Mouse (Mus musculus) lung, embryonic 14.5 days (tissue): ENCODE data around the gene Trim26. TPM values are rescaled to one million over a fixed set of nuclear protein-coding genes. Genes with fewer than 3 reads are reported as not detected.
A peak's percentile ranks its signal among the peaks of the same experiment; 100 is the strongest.

Experiments used
- ATAC-seq: fragments of 200-750 bp; cut with Nextera tagmentation; 2 replicates; pipeline ENCODE4 v1.8.0; 2017; ENCODE audit warnings: mild to moderate bottlenecking, moderate TSS enrichment, moderate library complexity; ENCODE audit not compliant: insufficient read depth
- DNase-seq: peaks from one replicate; pipeline ENCODE4 v3.0.0-alpha.2; 2015
- H3K27ac ChIP-seq: fragments of 300-500 bp; sonication (generic); 2 replicates; pipeline ENCODE4 v1.5.1; 2014; ENCODE audit warnings: low read depth, mild to moderate bottlenecking, moderate library complexity
- H3K27me3 ChIP-seq: fragments of 300-500 bp; sonication (generic); 2 replicates; pipeline ENCODE4 v1.6.1; 2014; ENCODE audit warnings: low read length, control low read depth; ENCODE audit not compliant: insufficient read depth
- H3K36me3 ChIP-seq: fragments of 300-500 bp; sonication (generic); 2 replicates; pipeline ENCODE4 v1.6.1; 2014; ENCODE audit warnings: control low read depth; ENCODE audit not compliant: insufficient read depth
- H3K4me1 ChIP-seq: fragments of 300-500 bp; sonication (generic); 2 replicates; pipeline ENCODE4 v1.6.1; 2014; ENCODE audit warnings: antibody characterized with exemption, control low read depth; ENCODE audit not compliant: insufficient read depth
- H3K4me2 ChIP-seq: fragments of 300-500 bp; sonication (generic); 2 replicates; pipeline ENCODE4 v1.6.1; 2014; ENCODE audit warnings: mild to moderate bottlenecking
- H3K4me3 ChIP-seq: fragments of 300-500 bp; sonication (generic); 2 replicates; pipeline ENCODE4 v1.5.1; 2014; ENCODE audit warnings: low read depth, low read length
- H3K9ac ChIP-seq: fragments of 300-500 bp; sonication (generic); 2 replicates; pipeline ENCODE4 v1.6.1; 2014
- H3K9me3 ChIP-seq: fragments of 300-500 bp; sonication (generic); 2 replicates; pipeline ENCODE4 v1.6.1; 2016; ENCODE audit warnings: low read depth, low read length, control low read depth
- CTCF ChIP-seq: IDR thresholded peaks from 2 replicates; pipeline ENCODE4 v1.5.1; 2016; ENCODE audit warnings: antibody characterized with exemption, low read depth
- WGBS: fragments of 180-500 bp; shearing (Covaris S2); extraction: QIAGEN DNeasy Blood & Tissue Kit; methylation state at CpG from one replicate; pipeline ENCODE4 v1.1.7; 2014; 5-methylcytosine and 5-hydroxymethylcytosine counted together
- polyA plus RNA-seq: library from polyadenylated mRNA; unstranded; fragments of >200 nt; fragmentation: Nextera tagmentation; extraction: Ambion mirVana; gene quantifications from 2 replicates; pipeline ENCODE4 v1.2.1, GENCODE M21; 2014

The Trim26 gene
- polyA plus RNA-seq, 1 experiment from 2014 or later: 35.0 TPM

- Histone ChIP-seq H3K27ac (no peak within 1 kb of the TSS), H3K9ac (no peak within 1 kb of the TSS), H3K36me3 (no peaks in the 10 kb centered on the region), H3K9me3 (no peaks in the 10 kb centered on the region), H3K4me3 (no peak within 1 kb of the TSS), H3K4me2 (no peak within 1 kb of the TSS), H3K4me1 (no peaks in the 10 kb centered on the region), H3K27me3 (no peaks in the 10 kb centered on the region)
- ATAC-seq (no peak), DNase-seq (no peak)
- no peak for TF ChIP-seq CTCF
- 54% methylated on average over 6 of the region's 6 CpGs for WGBS
Observed at GRCm38 (mm10) chr17:36897552-36898205, 60.7 kb downstream of the Trim26 start, which contains the start of gene Trim31. TSS of gene Trim31 (plus strand) at chr17:36898118.

GRCm38 (mm10) chr17:36899376-36899775, 62.4 kb downstream of the Trim26 start:
- WGBS: 79% methylated on average over 4 of the region's 4 CpGs
- Histone ChIP-seq H3K27ac (no peak overlapping the region), H3K4me3 (no peak overlapping the region), H3K9me3 (no peaks in the 10 kb centered on the region), H3K27me3 (no peaks in the 10 kb centered on the region), H3K9ac (no peak overlapping the region), H3K4me2 (no peak overlapping the region), H3K36me3 (no peaks in the 10 kb centered on the region), H3K4me1 (no peaks in the 10 kb centered on the region)
- DNase-seq (no peak), ATAC-seq (no peak)
- no peak for TF ChIP-seq CTCF

- no peak overlapping the region for H3K4me3 ChIP-seq
- H3K4me1 ChIP-seq: no peaks in the 10 kb centered on the region
- no peak for TF ChIP-seq CTCF
- H3K27ac ChIP-seq: no peak overlapping the region
- H3K9ac ChIP-seq: no peak overlapping the region
- no peak overlapping the region for H3K4me2 ChIP-seq
- 77% methylated on average over 5 of the region's 5 CpGs for WGBS
- H3K36me3 ChIP-seq: no peaks in the 10 kb centered on the region
- DNase-seq (no peak), ATAC-seq (no peak)
- H3K9me3 ChIP-seq: no peaks in the 10 kb centered on the region
- H3K27me3 ChIP-seq: no peaks in the 10 kb centered on the region
Observed at GRCm38 (mm10) chr17:36900001-36900400, 63.1 kb downstream of the Trim26 start.

GRCm38 (mm10) chr17:36900691-36901090, 63.8 kb downstream of the Trim26 start:
- peak; percentile 28 for DNase-seq
- no peaks in the 10 kb centered on the region for H3K9me3 ChIP-seq
- no peak overlapping the region for H3K9ac ChIP-seq
- no peak overlapping the region for H3K27ac ChIP-seq
- no peaks in the 10 kb centered on the region for H3K4me1 ChIP-seq
- no peaks in the 10 kb centered on the region for H3K27me3 ChIP-seq
- ATAC-seq: no peak
- 27% methylated on average over 1 of the region's 1 CpGs for WGBS
- 0 out of 2 replicates have a peak, but pooled peaks have one; percentile 15 for TF ChIP-seq CTCF
- H3K36me3 ChIP-seq: no peaks in the 10 kb centered on the region
- H3K4me2 ChIP-seq: no peak overlapping the region
- no peak overlapping the region for H3K4me3 ChIP-seq

GRCm38 (mm10) chr17:36903651-36904050, 66.7 kb downstream of the Trim26 start:
- no peaks in the 10 kb centered on the region for H3K36me3 ChIP-seq
- 59% methylated on average over 3 of the region's 3 CpGs for WGBS
- no peak overlapping the region for H3K4me2 ChIP-seq
- ATAC-seq (no peak), DNase-seq (no peak)
- TF ChIP-seq CTCF: no peak
- H3K4me3 ChIP-seq: no peak overlapping the region
- no peak overlapping the region for H3K9ac ChIP-seq
- H3K27ac ChIP-seq: no peak overlapping the region
- no peaks in the 10 kb centered on the region for H3K4me1 ChIP-seq
- no peaks in the 10 kb centered on the region for H3K27me3 ChIP-seq
- H3K9me3 ChIP-seq: no peaks in the 10 kb centered on the region

- Histone ChIP-seq H3K4me1 (no peaks in the 10 kb centered on the region), H3K27me3 (no peaks in the 10 kb centered on the region), H3K27ac (no peak overlapping the region), H3K4me2 (no peak overlapping the region), H3K4me3 (no peak overlapping the region), H3K36me3 (no peaks in the 10 kb centered on the region), H3K9me3 (no peaks in the 10 kb centered on the region), H3K9ac (no peak overlapping the region)
- no peak for TF ChIP-seq CTCF
- 56% methylated on average over 1 of the region's 1 CpGs for WGBS
- DNase-seq (peak; percentile 39), ATAC-seq (peak; percentile 82)
Observed at GRCm38 (mm10) chr17:36908235-36908634, 71.3 kb downstream of the Trim26 start.

Other genes with a start within 250 kb of the Trim26 start
- not detected in 2 replicates for gene H2-M9, start 194.5 kb upstream of the Trim26 start, polyA plus RNA-seq
- gene H2-M1, start 164.9 kb upstream of the Trim26 start, polyA plus RNA-seq: not detected in 2 replicates
- not detected in 2 replicates for gene H2-M10.5, start 64.2 kb upstream of the Trim26 start, polyA plus RNA-seq
- gene H2-M10.6, start 25.0 kb upstream of the Trim26 start, polyA plus RNA-seq: not detected in 2 replicates
- gene Trim15, start 30.1 kb downstream of the Trim26 start, polyA plus RNA-seq: 0.11 and 0.16 TPM in 2 replicates
- gene Trim10, start 32.4 kb downstream of the Trim26 start, polyA plus RNA-seq: 2.6 and 3.4 TPM in 2 replicates
- gene Trim40, start 53.0 kb downstream of the Trim26 start, polyA plus RNA-seq: not detected in 2 replicates
- gene Trim31, start 61.0 kb downstream of the Trim26 start, polyA plus RNA-seq: 0.11 and 0.16 TPM in 2 replicates
- gene Rnf39, start 105.8 kb downstream of the Trim26 start, polyA plus RNA-seq: 0.35 and 0.53 TPM in 2 replicates
- gene Ppp1r11, start 114.6 kb downstream of the Trim26 start, polyA plus RNA-seq: 116 and 123 TPM in 2 replicates
- 102 and 109 TPM in 2 replicates for gene Znrd1, start 121.4 kb downstream of the Trim26 start, polyA plus RNA-seq
- 5.1 and 6.9 TPM in 2 replicates for gene Znrd1as, start 121.5 kb downstream of the Trim26 start, polyA plus RNA-seq
- not detected in 2 replicates for gene 2410137M14Rik, start 144.1 kb downstream of the Trim26 start, polyA plus RNA-seq
- 0.17 and 0.22 TPM in 2 replicates for gene H2-M5, start 152.4 kb downstream of the Trim26 start, polyA plus RNA-seq
- 77.5 and 80.7 TPM in 2 replicates for gene Zfp57, start 164.0 kb downstream of the Trim26 start, polyA plus RNA-seq
- 0.11 and 0.13 TPM in 2 replicates for gene Mog, start 186.3 kb downstream of the Trim26 start, polyA plus RNA-seq
- gene Gabbr1, start 208.8 kb downstream of the Trim26 start, polyA plus RNA-seq: 7.0 and 8.8 TPM in 2 replicates